Mouse (Mus musculus): ENCODE measurements around the gene Rb1.

Gene Rb1

GRCm38 (mm10) chr14:73209262-73209661, 116.4 kb downstream of the Rb1 start:
- no peak for DNase-seq (ENCODE audit: low spot score)

- DNase-seq (ENCODE audit: low spot score) = no peak
Observed at GRCm38 (mm10) chr14:73204016-73204415, 121.6 kb downstream of the Rb1 start.

DNA sequence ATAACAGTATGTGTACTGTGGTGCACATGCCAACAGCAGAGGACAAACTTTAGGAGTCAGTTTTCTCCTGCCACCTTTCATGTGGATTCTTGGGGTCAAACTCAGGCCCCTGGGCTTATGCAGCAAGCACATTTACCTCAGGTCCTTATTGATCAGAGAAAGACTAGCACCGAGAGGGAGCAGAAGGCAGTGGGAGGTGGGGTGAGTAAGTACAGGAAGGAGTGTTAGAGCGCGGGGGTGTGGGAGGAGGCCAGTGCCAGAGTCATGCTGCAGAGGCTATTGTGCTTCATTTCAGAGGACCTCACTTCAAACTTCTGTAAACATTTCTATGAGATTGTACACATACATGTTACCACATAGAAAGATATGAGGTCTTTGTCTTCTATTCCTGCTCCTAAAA, 124.2 kb downstream of the Rb1 start:
- DNase-seq (ENCODE audit: low spot score) = no peak

DNA sequence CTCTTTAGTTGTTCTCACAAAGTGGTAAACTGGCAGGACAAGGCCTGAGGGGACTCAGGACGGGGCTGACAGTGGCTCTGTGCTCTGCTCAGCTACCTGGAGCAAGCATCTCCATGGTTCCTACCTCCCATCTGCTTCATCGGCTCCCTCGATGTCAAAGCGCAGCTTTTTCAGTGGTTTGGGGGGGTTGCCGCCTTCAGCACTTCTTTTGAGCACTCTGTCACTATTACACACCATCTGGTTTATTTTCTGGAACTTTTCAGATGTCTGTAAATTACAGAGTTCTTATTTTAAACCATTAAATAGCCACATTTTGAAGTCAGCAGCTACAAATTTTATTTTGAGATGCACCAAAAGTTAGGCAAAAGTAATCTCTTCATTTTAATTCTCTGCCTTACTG, 126.6 kb downstream of the Rb1 start:
- DNase-seq (ENCODE audit: low spot score) = peak; percentile 18

DNA sequence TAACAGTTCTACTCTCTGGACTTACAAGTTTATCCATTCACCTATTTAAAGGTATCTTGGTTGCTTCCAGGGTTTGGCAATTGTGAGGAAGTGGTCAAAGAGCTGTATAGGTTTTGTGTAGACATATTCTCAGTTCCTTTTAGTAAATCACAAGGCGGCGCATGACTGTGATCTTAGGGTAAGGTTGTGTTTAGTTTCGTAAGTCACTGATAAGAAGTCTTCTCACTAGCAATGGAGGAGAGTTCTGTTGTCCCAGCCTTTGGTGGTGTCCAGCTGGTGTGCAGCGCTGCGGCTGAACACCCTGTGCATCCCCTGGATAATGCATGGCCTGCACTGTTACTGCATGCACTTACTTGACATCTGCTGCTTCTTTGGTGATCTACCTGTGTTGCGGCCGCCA, 138.7 kb downstream of the Rb1 start:
- no peak for DNase-seq (ENCODE audit: low spot score)

- DNase-seq (ENCODE audit: low spot score) = no peak
Observed at GRCm38 (mm10) chr14:73181144-73181543, 144.5 kb downstream of the Rb1 start.

DNA sequence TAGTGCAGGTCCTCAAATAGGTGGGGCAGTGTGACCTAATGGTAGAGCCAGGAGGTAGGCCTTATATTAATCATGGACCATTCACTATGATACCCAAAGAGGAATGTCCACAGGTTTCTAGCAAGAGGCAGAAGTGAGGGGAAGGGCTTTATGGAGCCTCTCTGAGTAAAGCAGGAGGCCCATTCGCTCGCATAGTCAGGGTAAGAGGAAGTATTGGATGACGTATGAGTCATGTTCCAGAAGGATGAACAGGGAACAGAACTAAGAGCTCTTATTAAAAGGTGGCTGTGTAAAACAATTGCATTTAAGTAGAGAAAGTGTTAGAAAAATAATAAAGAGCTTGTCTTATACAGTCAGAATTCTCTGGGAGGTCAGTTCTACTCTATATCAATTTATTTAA, 145.0 kb downstream of the Rb1 start:
- no peak for DNase-seq (ENCODE audit: low spot score)

DNA sequence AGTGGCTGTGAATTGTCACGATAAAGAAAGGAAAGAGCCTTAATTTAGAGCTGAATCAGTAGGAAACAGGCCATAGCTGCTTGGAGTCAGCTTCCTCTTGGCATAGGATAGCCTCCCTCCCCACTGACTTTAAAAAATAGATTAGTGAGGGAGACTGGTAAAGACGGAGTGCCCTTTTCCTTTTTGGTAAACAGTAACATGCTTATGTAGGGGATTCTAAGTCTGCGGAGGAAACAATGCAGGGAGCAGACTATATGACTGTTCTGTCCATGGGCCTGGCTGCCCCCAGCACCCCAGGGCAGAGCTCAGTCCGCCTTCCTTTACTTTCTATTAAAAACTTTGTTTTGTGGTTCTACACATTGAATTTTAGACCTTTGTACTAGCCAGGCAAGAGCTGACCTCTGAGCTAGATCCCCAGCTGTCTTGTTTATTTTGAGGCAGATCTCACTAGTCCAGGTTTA, 146.4 kb downstream of the Rb1 start:
- no peak for DNase-seq (ENCODE audit: low spot score)

- DNase-seq (ENCODE audit: low spot score) = no peak
Observed at GRCm38 (mm10) chr14:73177961-73178360, 147.7 kb downstream of the Rb1 start.

DNA sequence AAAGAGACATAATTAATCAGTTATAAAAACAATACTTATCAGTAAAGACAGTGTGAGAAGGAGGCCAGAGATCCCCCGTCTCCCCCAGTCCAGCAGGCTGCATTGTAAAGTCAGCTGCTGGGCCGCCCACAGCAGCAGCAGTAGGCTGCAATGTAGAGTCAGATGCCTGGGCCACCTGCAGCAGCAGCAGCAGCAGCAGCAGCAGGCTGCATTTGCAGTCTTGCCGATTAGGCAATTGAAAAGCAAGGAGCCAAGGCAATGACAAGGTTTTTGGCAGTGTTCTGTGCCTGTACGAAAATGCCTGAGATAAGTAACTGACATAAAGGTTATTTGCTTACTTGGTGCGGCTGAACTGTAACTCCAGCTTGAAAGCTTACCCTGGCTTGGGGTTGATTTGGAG, 149.4 kb downstream of the Rb1 start:
- no peak for DNase-seq (ENCODE audit: low spot score)

DNA sequence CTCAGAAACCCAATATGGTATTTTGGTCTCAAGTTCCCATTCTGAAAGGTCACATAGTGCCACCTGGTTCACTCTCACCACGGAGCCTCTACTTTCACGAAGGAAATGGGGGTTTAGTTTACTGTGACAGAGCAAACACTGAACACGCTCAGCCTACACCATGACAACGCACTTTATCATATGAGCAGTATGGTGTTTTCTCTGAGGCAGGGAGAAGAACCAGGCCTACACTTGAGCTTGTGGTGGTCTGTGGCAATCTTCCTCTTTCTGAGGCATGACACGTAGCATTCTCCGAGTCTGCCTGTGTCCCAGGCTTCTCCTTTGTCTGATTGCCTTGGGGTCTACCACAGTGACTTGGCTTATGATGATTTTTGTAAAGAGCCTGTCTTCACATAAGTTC, 149.8 kb downstream of the Rb1 start:
- DNase-seq (ENCODE audit: low spot score) = no peak

DNA sequence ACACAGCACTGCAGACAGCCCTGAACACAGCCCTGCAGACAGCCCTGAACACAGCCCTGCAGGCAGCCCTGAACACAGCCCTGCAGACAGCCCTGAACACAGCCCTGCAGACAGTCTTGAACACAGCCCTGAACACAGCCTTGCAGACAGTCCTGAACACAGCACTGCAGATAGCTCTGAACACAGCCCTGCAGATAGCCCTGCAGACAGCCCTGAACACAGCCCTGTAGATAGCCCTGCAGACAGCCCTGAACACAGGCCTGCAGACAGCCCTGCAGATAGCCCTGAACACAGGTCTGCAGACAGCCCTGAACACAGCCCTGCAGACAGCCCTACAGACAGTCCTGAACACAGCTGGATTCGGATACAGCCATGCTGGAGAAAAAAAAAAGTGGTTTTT, 150.6 kb downstream of the Rb1 start:
- no peak for DNase-seq (ENCODE audit: low spot score)

GRCm38 (mm10) chr14:73174091-73174995, 151.3 kb downstream of the Rb1 start:
- DNase-seq (ENCODE audit: low spot score) = no peak

DNA sequence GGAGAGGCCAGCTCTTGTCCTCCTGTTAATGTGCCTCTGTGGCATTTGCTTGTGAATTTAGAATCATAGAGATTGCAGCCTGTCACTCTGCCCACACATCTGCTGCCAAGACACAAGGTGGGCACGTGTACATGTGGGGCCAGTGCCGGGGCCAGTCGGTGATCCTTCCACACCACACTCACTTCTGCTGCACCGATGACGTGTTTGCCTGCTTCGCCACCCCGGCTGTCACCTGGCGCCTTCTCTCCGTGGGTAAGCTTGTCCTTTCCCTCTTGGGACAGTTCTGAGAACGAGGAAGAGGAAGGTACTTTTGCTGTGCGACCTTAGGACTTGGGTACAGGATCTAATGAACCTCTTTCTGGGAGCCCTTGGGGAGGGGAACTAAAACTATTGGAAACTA, 152.0 kb downstream of the Rb1 start:
- DNase-seq (ENCODE audit: low spot score) = no peak

GRCm38 (mm10) chr14:73172196-73173011, 153.2 kb downstream of the Rb1 start:
- no peak for DNase-seq (ENCODE audit: low spot score)

GRCm38 (mm10) chr14:73169926-73170844, 155.4 kb downstream of the Rb1 start:
- DNase-seq (ENCODE audit: low spot score) = no peak

- no peak for DNase-seq (ENCODE audit: low spot score)
Observed at GRCm38 (mm10) chr14:73168605-73169004, 157.0 kb downstream of the Rb1 start.

DNA sequence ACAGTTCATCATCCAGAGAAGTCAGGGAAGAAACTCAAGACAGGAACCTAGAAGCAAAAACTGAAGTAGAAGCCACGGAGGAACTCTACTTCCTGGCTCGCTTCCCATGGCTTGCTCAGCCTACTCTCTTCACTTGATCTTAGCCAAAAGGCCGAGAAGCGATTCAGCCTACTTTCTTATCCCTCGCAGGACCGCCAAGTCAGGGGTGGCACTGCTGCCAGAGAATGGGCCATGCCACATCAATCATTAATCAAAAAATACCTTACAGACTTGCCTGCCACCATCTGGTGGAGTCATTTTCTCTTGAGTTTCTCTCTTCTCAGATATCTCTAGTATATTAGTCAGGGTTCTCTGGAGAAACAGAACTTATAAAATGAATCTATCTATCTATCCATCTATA, 160.5 kb downstream of the Rb1 start:
- DNase-seq (ENCODE audit: low spot score) = no peak

DNA sequence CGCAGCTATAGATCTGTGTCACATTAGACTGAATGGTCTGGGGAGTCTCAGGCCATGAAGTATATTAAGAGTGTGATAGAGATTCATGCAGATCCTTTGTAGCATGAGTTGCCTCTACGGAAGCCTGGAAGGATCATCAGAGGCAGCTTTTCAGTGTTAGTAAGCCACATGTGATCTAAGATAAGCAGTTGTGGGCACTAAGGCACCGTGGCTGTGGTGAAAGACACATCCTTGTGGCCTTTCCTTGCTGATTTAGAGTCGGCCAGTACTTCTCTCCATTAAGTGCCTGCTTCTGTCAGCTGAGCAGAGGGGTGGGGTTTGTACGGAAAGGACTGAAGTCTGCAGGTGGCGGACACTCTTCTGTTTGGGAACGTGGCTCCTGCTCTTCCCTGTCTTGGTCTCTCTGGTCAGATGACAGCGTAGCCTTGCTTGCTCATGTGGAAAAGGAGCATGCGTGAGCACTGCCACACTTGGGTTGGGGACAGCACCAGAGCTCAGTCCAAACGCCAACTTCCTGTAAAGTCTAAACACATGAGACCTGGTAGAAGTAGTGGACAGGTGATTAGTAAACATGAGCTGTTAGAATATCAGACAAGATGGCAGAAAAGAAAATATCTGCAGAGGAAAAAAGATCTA, 162.1 kb downstream of the Rb1 start:
- no peak for DNase-seq (ENCODE audit: low spot score)

DNA sequence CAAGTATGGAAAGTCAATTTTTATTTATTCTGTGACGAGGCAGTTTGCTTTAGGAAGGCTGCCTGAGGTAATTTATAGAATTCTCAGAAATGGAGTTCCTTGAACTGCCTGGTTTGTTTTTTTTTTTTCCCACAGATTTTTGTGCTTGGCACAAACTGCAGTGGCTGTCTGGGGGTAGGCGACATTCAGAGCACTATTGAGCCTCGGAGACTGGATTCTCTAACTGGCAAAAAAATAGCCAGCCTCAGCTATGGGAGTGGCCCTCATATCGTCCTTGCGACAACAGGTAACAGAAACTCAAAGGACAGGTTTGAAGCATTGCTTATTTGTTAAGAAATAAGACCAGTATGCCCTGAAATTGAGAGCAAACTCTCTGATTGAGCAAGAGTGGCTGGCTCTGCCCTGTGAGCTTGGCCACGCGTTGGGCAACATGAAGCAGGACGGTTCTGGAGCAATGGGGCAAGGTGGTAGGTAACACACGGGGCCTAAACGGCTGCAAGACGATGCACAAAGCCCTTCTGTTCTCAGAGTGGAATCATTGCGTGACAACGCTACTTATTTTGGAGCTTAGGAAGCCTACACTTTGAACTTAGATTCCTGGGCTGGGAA, 163.3 kb downstream of the Rb1 start:
- DNase-seq (ENCODE audit: low spot score) = no peak

GRCm38 (mm10) chr14:73161303-73161702, 164.3 kb downstream of the Rb1 start:
- no peak for DNase-seq (ENCODE audit: low spot score)
